Mouse (Mus musculus): ENCODE measurements around the gene Tbl1xr1. TPM values are rescaled to one million over a fixed set of nuclear protein-coding genes. Genes with fewer than 3 reads are reported as not detected.

The Tbl1xr1 gene
- polyA plus RNA-seq, 1 experiment from 2014 or later: 28.6 TPM

GRCm38 (mm10) chr3:22103986-22104515 lies 27.6 kb downstream of the Tbl1xr1 start:
- ATAC-seq (replicated peaks; ENCODE audit: low FRiP score): no peak
- H3K9me3 ChIP-seq (ENCODE audit: control insufficient read depth, low read length): no peaks in the 10 kb centered on the region
- no peak overlapping the region for H3K27ac ChIP-seq (ENCODE audit: low read depth, low read length)
- no peak for DNase-seq (ENCODE audit: low spot score)
- H3K27me3 ChIP-seq (ENCODE audit: control insufficient read depth, insufficient read depth, low read length): no peaks in the 10 kb centered on the region
- 83% methylated on average over 5 of the region's 5 CpGs for WGBS
- H3K9ac ChIP-seq (ENCODE audit: low read length): no peak overlapping the region
- no peak overlapping the region for H3K4me2 ChIP-seq (ENCODE audit: low read depth, low read length, severe bottlenecking)
- no peaks in the 10 kb centered on the region for H3K36me3 ChIP-seq (ENCODE audit: control insufficient read depth, insufficient read depth, low read length)
- no peaks in the 10 kb centered on the region for H3K4me1 ChIP-seq (replicated peaks; ENCODE audit: control insufficient read depth, insufficient read depth, low read length)
- H3K4me3 ChIP-seq (ENCODE audit: low read depth, low read length): no peak overlapping the region

- Histone ChIP-seq H3K27ac (ENCODE audit: low read depth, low read length) (no peak overlapping the region), H3K27me3 (ENCODE audit: control insufficient read depth, insufficient read depth, low read length) (no peaks in the 10 kb centered on the region), H3K9me3 (ENCODE audit: control insufficient read depth, low read length) (no peaks in the 10 kb centered on the region), H3K4me1 (replicated peaks; ENCODE audit: control insufficient read depth, insufficient read depth, low read length) (no peaks in the 10 kb centered on the region), H3K36me3 (ENCODE audit: control insufficient read depth, insufficient read depth, low read length) (no peaks in the 10 kb centered on the region), H3K4me3 (ENCODE audit: low read depth, low read length) (no peak overlapping the region), H3K4me2 (ENCODE audit: low read depth, low read length, severe bottlenecking) (no peak overlapping the region), H3K9ac (ENCODE audit: low read length) (no peak overlapping the region)
- DNase-seq (ENCODE audit: low spot score) (no peak), ATAC-seq (replicated peaks; ENCODE audit: low FRiP score) (no peak)
- 74% methylated on average over 6 of the region's 6 CpGs for whole genome bisulfite sequencing
Measured at GRCm38 (mm10) chr3:22105471-22105870, 29.0 kb downstream of the Tbl1xr1 start.

- Histone ChIP-seq H3K4me3 (ENCODE audit: low read depth, low read length) (no peak overlapping the region), H3K36me3 (ENCODE audit: control insufficient read depth, insufficient read depth, low read length) (no peaks in the 10 kb centered on the region), H3K4me1 (replicated peaks; ENCODE audit: control insufficient read depth, insufficient read depth, low read length) (no peaks in the 10 kb centered on the region), H3K9me3 (ENCODE audit: control insufficient read depth, low read length) (no peaks in the 10 kb centered on the region; the same call in 1 of the 2 replicates), H3K4me2 (ENCODE audit: low read depth, low read length, severe bottlenecking) (no peak overlapping the region), H3K27ac (ENCODE audit: low read depth, low read length) (no peak overlapping the region), H3K9ac (ENCODE audit: low read length) (no peak overlapping the region), H3K27me3 (ENCODE audit: control insufficient read depth, insufficient read depth, low read length) (no peaks in the 10 kb centered on the region)
- ATAC-seq (replicated peaks; ENCODE audit: low FRiP score): no peak
- no peak for DNase-seq (ENCODE audit: low spot score)
Measured at GRCm38 (mm10) chr3:22108013-22108412, 31.6 kb downstream of the Tbl1xr1 start.

GRCm38 (mm10) chr3:22109651-22110050 lies 33.2 kb downstream of the Tbl1xr1 start:
- 96% methylated on average over 1 of the region's 1 CpGs for WGBS
- Histone ChIP-seq H3K4me1 (replicated peaks; ENCODE audit: control insufficient read depth, insufficient read depth, low read length) (no peaks in the 10 kb centered on the region), H3K27ac (ENCODE audit: low read depth, low read length) (no peak overlapping the region), H3K9me3 (ENCODE audit: control insufficient read depth, low read length) (no peaks in the 10 kb centered on the region; the same call in 1 of the 2 replicates), H3K4me3 (ENCODE audit: low read depth, low read length) (no peak overlapping the region), H3K36me3 (ENCODE audit: control insufficient read depth, insufficient read depth, low read length) (no peaks in the 10 kb centered on the region), H3K27me3 (ENCODE audit: control insufficient read depth, insufficient read depth, low read length) (no peaks in the 10 kb centered on the region), H3K9ac (ENCODE audit: low read length) (no peak overlapping the region), H3K4me2 (ENCODE audit: low read depth, low read length, severe bottlenecking) (no peak overlapping the region)
- ATAC-seq (replicated peaks; ENCODE audit: low FRiP score) (no peak), DNase-seq (ENCODE audit: low spot score) (no peak)

GRCm38 (mm10) chr3:22113773-22114172 lies 37.3 kb downstream of the Tbl1xr1 start:
- WGBS: 93% methylated on average over 4 of the region's 4 CpGs
- H3K27me3 ChIP-seq (ENCODE audit: control insufficient read depth, insufficient read depth, low read length): no peaks in the 10 kb centered on the region
- H3K4me1 ChIP-seq (replicated peaks; ENCODE audit: control insufficient read depth, insufficient read depth, low read length): no peaks in the 10 kb centered on the region
- DNase-seq (ENCODE audit: low spot score) (no peak), ATAC-seq (replicated peaks; ENCODE audit: low FRiP score) (no peak)
- no peaks in the 10 kb centered on the region; the same call in 1 of the 2 replicates for H3K9me3 ChIP-seq (ENCODE audit: control insufficient read depth, low read length)
- no peak overlapping the region for H3K27ac ChIP-seq (ENCODE audit: low read depth, low read length)
- no peak overlapping the region for H3K4me3 ChIP-seq (ENCODE audit: low read depth, low read length)
- H3K36me3 ChIP-seq (ENCODE audit: control insufficient read depth, insufficient read depth, low read length): no peaks in the 10 kb centered on the region; the same call in 1 of the 2 replicates
- no peak overlapping the region for H3K9ac ChIP-seq (ENCODE audit: low read length)
- H3K4me2 ChIP-seq (ENCODE audit: low read depth, low read length, severe bottlenecking): no peak overlapping the region

- H3K9me3 ChIP-seq (ENCODE audit: control insufficient read depth, low read length): no peaks in the 10 kb centered on the region; the same call in 1 of the 2 replicates
- no peak overlapping the region for H3K4me3 ChIP-seq (ENCODE audit: low read depth, low read length)
- no peak overlapping the region for H3K4me2 ChIP-seq (ENCODE audit: low read depth, low read length, severe bottlenecking)
- no peaks in the 10 kb centered on the region; the same call in 1 of the 2 replicates for H3K36me3 ChIP-seq (ENCODE audit: control insufficient read depth, insufficient read depth, low read length)
- H3K27ac ChIP-seq (ENCODE audit: low read depth, low read length): no peak overlapping the region
- DNase-seq (ENCODE audit: low spot score) (no peak), ATAC-seq (replicated peaks; ENCODE audit: low FRiP score) (no peak; the same call in 1 of the 2 replicates)
- H3K27me3 ChIP-seq (ENCODE audit: control insufficient read depth, insufficient read depth, low read length): no peaks in the 10 kb centered on the region
- WGBS: 46% methylated on average over 2 of the region's 2 CpGs
- H3K9ac ChIP-seq (ENCODE audit: low read length): no peak overlapping the region
- H3K4me1 ChIP-seq (replicated peaks; ENCODE audit: control insufficient read depth, insufficient read depth, low read length): no peaks in the 10 kb centered on the region
Measured at GRCm38 (mm10) chr3:22115221-22115620, 38.8 kb downstream of the Tbl1xr1 start.

- Histone ChIP-seq H3K9ac (ENCODE audit: low read length) (no peak overlapping the region), H3K4me1 (replicated peaks; ENCODE audit: control insufficient read depth, insufficient read depth, low read length) (no peaks in the 10 kb centered on the region), H3K4me2 (ENCODE audit: low read depth, low read length, severe bottlenecking) (no peak overlapping the region), H3K27ac (ENCODE audit: low read depth, low read length) (no peak overlapping the region), H3K9me3 (ENCODE audit: control insufficient read depth, low read length) (no peaks in the 10 kb centered on the region; the same call in 1 of the 2 replicates), H3K27me3 (ENCODE audit: control insufficient read depth, insufficient read depth, low read length) (no peaks in the 10 kb centered on the region), H3K4me3 (ENCODE audit: low read depth, low read length) (no peak overlapping the region), H3K36me3 (ENCODE audit: control insufficient read depth, insufficient read depth, low read length) (no peaks in the 10 kb centered on the region; the same call in 1 of the 2 replicates)
- DNase-seq (ENCODE audit: low spot score): no peak
- 93% methylated on average over 3 of the region's 3 CpGs for WGBS
- no peak for ATAC-seq (replicated peaks; ENCODE audit: low FRiP score)
Measured at GRCm38 (mm10) chr3:22115678-22116077, 39.2 kb downstream of the Tbl1xr1 start.

GRCm38 (mm10) chr3:22116188-22116587 lies 39.7 kb downstream of the Tbl1xr1 start:
- Histone ChIP-seq H3K36me3 (ENCODE audit: control insufficient read depth, insufficient read depth, low read length) (no peaks in the 10 kb centered on the region; the same call in 1 of the 2 replicates), H3K4me2 (ENCODE audit: low read depth, low read length, severe bottlenecking) (no peak overlapping the region), H3K27ac (ENCODE audit: low read depth, low read length) (no peak overlapping the region), H3K4me1 (replicated peaks; ENCODE audit: control insufficient read depth, insufficient read depth, low read length) (no peaks in the 10 kb centered on the region), H3K27me3 (ENCODE audit: control insufficient read depth, insufficient read depth, low read length) (no peaks in the 10 kb centered on the region), H3K9me3 (ENCODE audit: control insufficient read depth, low read length) (no peaks in the 10 kb centered on the region; the same call in 1 of the 2 replicates), H3K9ac (ENCODE audit: low read length) (no peak overlapping the region), H3K4me3 (ENCODE audit: low read depth, low read length) (no peak overlapping the region)
- 88% methylated on average over 1 of the region's 1 CpGs for WGBS
- DNase-seq (ENCODE audit: low spot score): no peak
- no peak for ATAC-seq (replicated peaks; ENCODE audit: low FRiP score)

- WGBS: 27% methylated on average over 3 of the region's 3 CpGs
- no peak for DNase-seq (ENCODE audit: low spot score)
- H3K9me3 ChIP-seq (ENCODE audit: control insufficient read depth, low read length): no peaks in the 10 kb centered on the region; the same call in 1 of the 2 replicates
- peaks cover 2% of the 10 kb centered on the region; the same call in 1 of the 2 replicates for H3K4me1 ChIP-seq (replicated peaks; ENCODE audit: control insufficient read depth, insufficient read depth, low read length)
- no peaks in the 10 kb centered on the region for H3K27me3 ChIP-seq (ENCODE audit: control insufficient read depth, insufficient read depth, low read length)
- ATAC-seq (replicated peaks; ENCODE audit: low FRiP score): no peak
- no peak overlapping the region for H3K9ac ChIP-seq (ENCODE audit: low read length)
- no peaks in the 10 kb centered on the region; the same call in 1 of the 2 replicates for H3K36me3 ChIP-seq (ENCODE audit: control insufficient read depth, insufficient read depth, low read length)
- no peak overlapping the region for H3K4me3 ChIP-seq (ENCODE audit: low read depth, low read length)
- no peak overlapping the region for H3K27ac ChIP-seq (ENCODE audit: low read depth, low read length)
- no peak overlapping the region for H3K4me2 ChIP-seq (ENCODE audit: low read depth, low read length, severe bottlenecking)
Measured at GRCm38 (mm10) chr3:22121741-22122140, 45.3 kb downstream of the Tbl1xr1 start.
